Mouse (Mus musculus) layer of hippocampus, postnatal 25 days (tissue): ENCODE measurements around the gene Pdcd5. TPM values are rescaled to one million over a fixed set of nuclear protein-coding genes. Genes with fewer than 3 reads are reported as not detected.

Source experiments
- DNase-seq, 2 experiments: peaks; one replicate each; pipeline ENCODE4 v3.0.0; 2022; ENCODE audit warnings: mixed read lengths in 2 of 2, low spot score in 1 of 2; ENCODE audit errors: extremely low spot score in 1 of 2
- total RNA-seq, 2 experiments: library from RNA; stranded (reverse); gene quantifications; 2 replicates each; pipeline ENCODE4 v1.2.3; 2021

The Pdcd5 gene
- total RNA-seq, 2 experiments from 2014 or later = 68.2 to 71.1 TPM

- no peak for DNase-seq
These were observed 1.1 kb upstream of the Pdcd5 start for GRCm38 (mm10) chr7:35648239-35649069.

- DNase-seq = no peak
These were observed 822 bp downstream of the Pdcd5 start for GRCm38 (mm10) chr7:35646317-35647081.

DNA sequence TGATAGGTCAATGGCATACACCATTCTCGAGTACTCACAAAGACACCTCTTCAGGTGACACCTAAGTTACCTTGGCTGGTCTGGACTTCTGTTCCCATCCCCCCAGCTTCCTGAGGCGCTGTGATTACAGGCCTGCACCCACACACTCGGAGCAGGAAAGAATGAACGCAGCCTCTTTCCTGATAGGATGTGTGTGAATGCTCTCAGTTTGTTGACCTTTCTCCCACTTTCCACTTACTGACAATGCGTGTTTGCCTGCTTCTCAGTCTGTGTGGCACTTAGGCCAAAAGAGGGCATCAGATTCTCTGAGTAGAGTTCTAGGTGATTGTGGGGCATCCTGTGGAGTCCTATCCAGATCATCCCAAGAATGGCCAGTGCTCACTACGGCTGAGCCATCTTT, 7.2 kb downstream of the Pdcd5 start:
- DNase-seq = no peak

DNA sequence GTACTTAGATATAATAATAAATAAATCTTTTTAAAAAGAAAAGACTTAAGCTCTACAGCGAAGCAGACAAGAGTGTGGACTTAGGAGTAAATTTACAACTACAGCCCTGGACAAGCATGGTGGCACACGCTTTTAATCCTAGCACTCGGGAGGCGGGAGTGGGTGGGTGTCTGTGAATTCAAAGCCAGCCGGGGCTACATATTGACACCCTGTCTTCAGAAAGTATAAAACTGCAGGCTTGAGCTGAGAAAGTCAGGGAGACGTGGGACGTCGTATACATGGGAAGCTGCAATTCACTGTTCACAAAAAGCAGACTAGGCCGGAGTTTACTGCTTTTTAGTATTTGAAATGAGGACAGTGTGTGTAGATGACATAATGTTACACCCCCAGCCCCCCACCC, 10.4 kb downstream of the Pdcd5 start:
- DNase-seq = no peak

GRCm38 (mm10) chr7:35636229-35636628, 11.1 kb downstream of the Pdcd5 start:
- DNase-seq = peak in 1 of 2 experiments; percentile 58

GRCm38 (mm10) chr7:35628496-35628895, 18.8 kb downstream of the Pdcd5 start:
- peak in 1 of 2 experiments; percentile 30 for DNase-seq

DNA sequence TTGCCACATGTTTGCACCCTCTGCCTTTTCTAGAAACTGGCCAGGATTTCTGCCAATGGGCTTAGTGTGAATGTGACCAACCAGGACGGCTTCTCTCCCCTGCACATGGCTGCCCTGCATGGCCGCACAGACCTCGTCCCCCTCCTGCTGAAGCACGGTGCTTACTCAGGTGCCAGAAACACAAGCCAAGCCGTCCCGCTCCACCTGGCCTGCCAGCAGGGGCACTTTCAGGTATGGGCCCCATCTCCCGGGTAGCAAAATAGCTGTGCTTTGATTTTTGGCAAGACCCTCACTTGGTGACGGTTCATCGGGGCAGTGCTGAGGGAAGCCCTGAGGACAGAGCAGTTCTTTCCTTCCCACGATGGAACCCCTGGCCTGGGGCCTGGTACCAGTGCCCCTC, 19.9 kb downstream of the Pdcd5 start:
- no peak for DNase-seq

DNA sequence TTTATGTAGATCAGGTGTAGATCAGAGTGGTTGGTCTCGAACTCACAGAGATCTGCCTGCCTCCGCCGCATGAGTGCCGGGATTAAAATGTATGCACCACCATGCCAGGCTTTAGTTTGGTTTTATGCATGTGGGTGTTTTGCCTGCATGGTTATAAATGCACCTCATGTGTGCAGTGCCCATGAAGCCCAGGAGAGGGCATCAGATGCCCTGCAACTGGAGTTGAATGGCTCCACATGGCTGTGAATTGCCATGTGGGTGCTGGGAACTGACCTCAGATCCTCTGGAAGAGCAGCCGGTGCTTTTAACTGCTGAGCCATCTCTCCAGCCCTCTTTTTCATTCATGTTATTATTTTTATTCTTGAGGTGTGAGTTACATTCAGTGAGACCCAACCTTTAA, 21.3 kb downstream of the Pdcd5 start:
- DNase-seq = no peak

- no peak for DNase-seq
These were observed 24.7 kb downstream of the Pdcd5 start for GRCm38 (mm10) chr7:35622626-35623025.

- DNase-seq = no peak
These were observed 29.8 kb downstream of the Pdcd5 start for GRCm38 (mm10) chr7:35617513-35617912.

DNA sequence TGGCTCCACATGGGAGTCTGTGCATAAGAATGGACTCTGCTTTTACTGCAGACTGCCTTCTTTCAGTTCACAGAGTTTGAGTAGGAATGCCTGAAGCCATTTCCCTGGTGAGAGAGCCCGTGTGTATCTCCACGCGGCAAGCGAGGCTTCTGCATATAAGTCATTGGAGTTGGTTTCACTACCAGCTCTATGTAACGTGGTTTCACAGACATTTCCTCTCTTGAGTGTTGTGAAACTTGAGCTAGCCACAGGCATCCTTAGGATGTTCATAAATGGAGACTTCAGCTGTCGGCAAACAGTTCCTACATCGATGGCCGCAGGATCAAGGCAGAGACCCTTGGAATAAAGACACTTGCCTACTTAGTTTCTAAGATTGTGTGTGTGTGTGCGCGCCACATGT, 38.1 kb downstream of the Pdcd5 start:
- no peak for DNase-seq

DNA sequence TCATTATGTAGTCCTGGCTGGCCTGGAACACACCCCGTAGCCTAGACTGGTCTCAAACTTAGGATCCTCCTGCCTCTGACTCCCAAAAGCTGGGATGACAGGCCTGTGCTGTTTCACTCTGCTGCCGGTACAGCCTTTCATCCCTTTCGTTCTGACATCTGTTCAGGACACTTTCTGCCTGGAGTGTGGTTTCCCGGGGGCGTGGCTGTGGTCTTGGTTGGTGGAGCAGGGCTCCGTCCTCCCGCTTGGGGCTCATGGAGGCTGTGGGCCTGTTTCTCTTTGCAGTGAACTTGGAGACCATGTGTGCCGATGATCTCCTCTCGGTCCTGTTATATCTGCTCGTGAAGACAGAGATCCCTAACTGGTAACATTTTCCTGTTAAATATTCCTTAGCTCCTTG, 40.5 kb downstream of the Pdcd5 start:
- no peak for DNase-seq

- no peak for DNase-seq
These were observed 44.6 kb downstream of the Pdcd5 start for GRCm38 (mm10) chr7:35602766-35603165.

DNA sequence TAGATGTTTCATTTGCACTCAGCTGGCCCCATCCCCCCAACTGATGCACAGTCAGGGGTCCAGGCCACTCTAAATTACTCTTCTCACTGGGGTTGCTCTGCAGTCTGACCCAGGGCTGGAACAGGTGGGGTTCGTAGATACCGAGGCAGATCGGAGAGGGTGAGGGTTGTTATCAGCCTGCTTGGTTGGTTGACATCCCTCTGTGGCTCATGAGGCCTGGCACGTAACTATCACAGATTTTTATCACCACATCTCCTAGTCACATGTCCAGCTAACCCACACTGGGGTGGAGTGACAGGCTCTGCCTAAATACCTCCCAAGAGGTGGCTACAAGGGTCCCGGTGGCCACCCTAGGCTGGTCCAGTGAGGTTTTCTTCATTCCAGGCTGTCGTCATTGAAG, 46.2 kb downstream of the Pdcd5 start:
- no peak for DNase-seq

GRCm38 (mm10) chr7:35600031-35600430, 47.3 kb downstream of the Pdcd5 start:
- DNase-seq = no peak

DNA sequence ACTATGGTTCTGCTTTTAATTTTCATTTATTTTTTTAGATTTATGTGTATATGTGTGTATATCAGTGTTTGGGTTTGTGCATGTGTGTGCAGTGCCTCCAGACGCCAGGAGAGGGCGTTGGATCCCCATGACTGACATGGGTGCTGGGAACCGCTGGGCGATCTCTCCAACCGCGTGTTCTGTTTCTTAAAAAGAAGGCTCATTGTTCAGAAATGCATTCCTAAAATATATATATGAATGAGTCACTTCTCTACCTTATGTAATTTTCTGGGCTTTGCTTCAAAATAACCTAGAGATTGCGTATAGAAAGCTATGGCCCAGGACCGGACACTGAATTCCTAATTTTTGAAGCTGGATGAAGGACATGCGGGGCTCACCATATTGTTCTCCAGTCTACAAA, 47.8 kb downstream of the Pdcd5 start:
- no peak for DNase-seq

GRCm38 (mm10) chr7:35594311-35594710, 53.0 kb downstream of the Pdcd5 start:
- no peak for DNase-seq

Other genes with a start within 250 kb of the Pdcd5 start
- not detected for gene Slc7a9, start 198.7 kb downstream of the Pdcd5 start, total RNA-seq
- gene Tdrd12, start 109.8 kb downstream of the Pdcd5 start, total RNA-seq = under 1 TPM; 0.39 to 0.89 TPM
- gene Nudt19, start 91.2 kb downstream of the Pdcd5 start, total RNA-seq = 10 to 100 TPM; 65.8 to 73.0 TPM
- gene Rgs9bp, start 61.9 kb downstream of the Pdcd5 start, total RNA-seq = under 1 TPM; 0.30 to 0.31 TPM
- gene Ankrd27, start 61.3 kb downstream of the Pdcd5 start, total RNA-seq = 10 to 100 TPM; 31.6 to 40.0 TPM
- 10 to 100 TPM; 78.7 to 87.5 TPM for gene Dpy19l3, start 106.9 kb upstream of the Pdcd5 start, total RNA-seq
- gene Zfp507, start 155.5 kb upstream of the Pdcd5 start, total RNA-seq = 10 to 100 TPM; 30.7 to 31.3 TPM